Mouse (Mus musculus): ENCODE measurements around the gene Kcnc2. TPM values are rescaled to one million over a fixed set of nuclear protein-coding genes. Genes with fewer than 3 reads are reported as not detected.

Kcnc2 gene
- polyA plus RNA-seq, 1 experiment from 2014 or later = 6.0 TPM

DNA sequence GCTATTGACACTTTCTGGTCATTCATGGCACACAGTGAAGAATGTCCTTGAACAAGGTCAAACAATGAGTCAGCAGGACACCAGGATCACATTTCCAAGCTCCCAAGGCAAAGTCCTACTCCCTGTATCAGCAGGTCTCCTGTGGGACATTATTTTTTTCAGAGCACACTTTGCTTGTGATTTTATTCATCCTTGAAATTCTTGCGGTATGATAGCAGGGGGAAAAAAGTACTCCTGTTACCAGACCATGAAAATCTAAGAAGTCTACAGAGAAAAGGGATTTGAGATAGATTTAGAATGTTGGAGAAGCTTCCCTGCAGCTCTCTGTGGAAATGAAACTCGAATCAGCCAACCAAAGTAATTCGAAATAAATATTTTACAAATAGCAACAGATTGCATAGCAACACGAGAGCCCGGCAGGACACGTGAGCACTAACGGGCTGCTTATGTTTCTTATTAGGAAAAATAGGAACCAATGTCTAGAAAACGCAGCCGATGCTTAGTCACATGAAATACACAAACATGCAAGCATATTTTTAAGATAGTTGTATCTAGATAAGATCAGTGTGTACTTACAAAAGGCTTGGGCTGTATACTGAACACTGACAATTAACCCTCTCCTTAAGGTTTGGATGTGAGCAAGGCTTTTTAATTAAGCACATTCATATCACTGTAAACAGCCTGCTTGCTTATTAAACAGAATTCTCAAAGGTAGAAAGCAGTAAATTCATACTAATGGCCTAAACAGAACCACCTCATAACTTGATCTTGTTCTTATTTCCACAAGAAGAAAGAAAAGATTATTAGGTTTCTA, 129.9 kb downstream of the Kcnc2 start:
- H3K4me3 ChIP-seq = no peak overlapping the region
- no peaks in the 10 kb centered on the region for H3K9me3 ChIP-seq
- H3K4me1 ChIP-seq = peaks cover 11% of the 10 kb centered on the region
- 41% methylated on average over 9 of the region's 9 CpGs for WGBS
- no peak overlapping the region for H3K9ac ChIP-seq (replicated peaks)
- ATAC-seq (replicated peaks) = no peak
- H3K36me3 ChIP-seq = no peaks in the 10 kb centered on the region
- no peaks in the 10 kb centered on the region for H3K27me3 ChIP-seq
- no peak overlapping the region for H3K27ac ChIP-seq (replicated peaks)
- H3K4me2 ChIP-seq (replicated peaks) = no peak overlapping the region

- WGBS = 89% methylated on average over 2 of the region's 2 CpGs
- Histone ChIP-seq H3K27ac (replicated peaks) (no peak overlapping the region), H3K9ac (replicated peaks) (no peak overlapping the region), H3K36me3 (no peaks in the 10 kb centered on the region), H3K9me3 (no peaks in the 10 kb centered on the region), H3K4me1 (no peaks in the 10 kb centered on the region), H3K4me2 (replicated peaks) (no peak overlapping the region), H3K4me3 (no peak overlapping the region), H3K27me3 (no peaks in the 10 kb centered on the region)
- ATAC-seq (replicated peaks) = no peak
Measured at GRCm38 (mm10) chr10:112409525-112409924, 138.6 kb downstream of the Kcnc2 start.

- no peak for ATAC-seq (replicated peaks)
- Histone ChIP-seq H3K4me2 (replicated peaks) (no peak overlapping the region), H3K36me3 (no peaks in the 10 kb centered on the region), H3K9me3 (no peaks in the 10 kb centered on the region), H3K4me1 (no peaks in the 10 kb centered on the region), H3K27me3 (no peaks in the 10 kb centered on the region), H3K4me3 (no peak overlapping the region), H3K9ac (replicated peaks) (no peak overlapping the region), H3K27ac (replicated peaks) (no peak overlapping the region)
- 57% methylated on average over 10 of the region's 10 CpGs for WGBS
Measured at GRCm38 (mm10) chr10:112423327-112423726, 152.4 kb downstream of the Kcnc2 start.

DNA sequence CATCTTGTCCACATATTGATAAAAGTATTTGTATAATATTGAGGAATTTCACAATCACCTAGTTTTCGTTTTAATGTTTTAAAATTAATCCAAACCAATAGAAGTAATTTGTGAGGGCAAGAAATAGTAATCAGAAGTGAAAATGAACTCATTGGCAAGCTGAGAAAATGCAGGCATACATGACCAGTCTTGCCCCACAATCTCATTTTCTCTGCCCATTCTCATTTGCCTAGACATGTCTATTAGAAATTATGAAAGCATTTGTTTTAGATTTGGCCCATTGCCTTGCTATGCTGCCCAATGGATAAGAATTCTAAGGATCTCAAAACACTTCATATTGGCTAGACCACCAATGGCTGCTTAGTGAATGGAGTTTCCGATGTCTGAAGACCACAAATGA, 166.0 kb downstream of the Kcnc2 start:
- Histone ChIP-seq H3K9ac (replicated peaks) (no peak overlapping the region), H3K9me3 (no peaks in the 10 kb centered on the region), H3K27ac (replicated peaks) (no peak overlapping the region), H3K4me2 (replicated peaks) (no peak overlapping the region), H3K4me3 (no peak overlapping the region), H3K4me1 (no peaks in the 10 kb centered on the region), H3K27me3 (no peaks in the 10 kb centered on the region), H3K36me3 (no peaks in the 10 kb centered on the region)
- ATAC-seq (replicated peaks) = no peak
- 92% methylated on average over 2 of the region's 2 CpGs for WGBS

DNA sequence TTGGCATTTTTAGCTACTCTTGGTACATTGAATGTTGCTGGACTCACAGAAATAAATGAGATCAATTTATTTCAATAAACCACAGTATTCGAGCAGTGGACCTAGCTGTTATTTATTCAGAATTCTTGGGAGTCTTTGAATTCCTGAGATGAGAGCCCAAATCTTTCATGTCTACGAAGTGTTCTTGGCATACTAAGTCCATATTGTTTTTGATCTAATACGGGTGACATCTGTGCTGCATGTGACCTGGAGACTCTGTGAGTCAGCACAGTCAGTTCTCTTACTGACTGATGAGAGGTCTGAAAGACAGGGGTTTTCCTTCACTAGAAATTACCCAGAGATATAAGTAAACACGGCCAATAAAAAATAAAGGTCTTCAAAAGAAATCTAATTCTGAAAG, 173.7 kb downstream of the Kcnc2 start:
- WGBS = 76% methylated on average over 4 of the region's 4 CpGs
- no peak overlapping the region for H3K4me3 ChIP-seq
- no peak for ATAC-seq (replicated peaks)
- H3K4me1 ChIP-seq = no peaks in the 10 kb centered on the region
- no peak overlapping the region for H3K4me2 ChIP-seq (replicated peaks)
- H3K27me3 ChIP-seq = no peaks in the 10 kb centered on the region
- no peak overlapping the region for H3K9ac ChIP-seq (replicated peaks)
- H3K36me3 ChIP-seq = no peaks in the 10 kb centered on the region
- no peak overlapping the region for H3K27ac ChIP-seq (replicated peaks)
- H3K9me3 ChIP-seq = no peaks in the 10 kb centered on the region

DNA sequence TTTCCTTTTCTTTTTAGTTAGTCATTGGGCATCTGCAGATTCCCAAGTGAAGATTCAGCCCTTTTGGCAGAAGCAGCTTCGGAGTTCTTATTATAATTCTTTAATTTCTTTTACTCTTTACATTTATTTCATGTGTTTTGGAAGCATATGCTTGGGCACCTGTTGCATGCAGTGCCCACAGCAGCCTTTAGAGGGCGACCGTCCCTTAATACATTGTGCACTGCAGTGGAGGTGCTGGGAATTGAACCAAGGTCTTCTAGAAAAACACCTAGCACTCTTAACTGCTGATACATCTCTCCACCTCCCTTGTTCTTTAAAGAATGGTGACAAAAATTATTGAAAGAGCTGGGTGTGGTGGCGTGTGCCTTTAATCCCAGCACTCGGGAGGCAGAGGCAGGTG, 180.0 kb downstream of the Kcnc2 start:
- no peak for ATAC-seq (replicated peaks)
- Histone ChIP-seq H3K9me3 (no peaks in the 10 kb centered on the region), H3K4me3 (no peak overlapping the region), H3K27ac (replicated peaks) (no peak overlapping the region), H3K4me1 (no peaks in the 10 kb centered on the region), H3K4me2 (replicated peaks) (no peak overlapping the region), H3K9ac (replicated peaks) (no peak overlapping the region), H3K36me3 (no peaks in the 10 kb centered on the region), H3K27me3 (no peaks in the 10 kb centered on the region)
- 88% methylated on average over 5 of the region's 5 CpGs for WGBS

DNA sequence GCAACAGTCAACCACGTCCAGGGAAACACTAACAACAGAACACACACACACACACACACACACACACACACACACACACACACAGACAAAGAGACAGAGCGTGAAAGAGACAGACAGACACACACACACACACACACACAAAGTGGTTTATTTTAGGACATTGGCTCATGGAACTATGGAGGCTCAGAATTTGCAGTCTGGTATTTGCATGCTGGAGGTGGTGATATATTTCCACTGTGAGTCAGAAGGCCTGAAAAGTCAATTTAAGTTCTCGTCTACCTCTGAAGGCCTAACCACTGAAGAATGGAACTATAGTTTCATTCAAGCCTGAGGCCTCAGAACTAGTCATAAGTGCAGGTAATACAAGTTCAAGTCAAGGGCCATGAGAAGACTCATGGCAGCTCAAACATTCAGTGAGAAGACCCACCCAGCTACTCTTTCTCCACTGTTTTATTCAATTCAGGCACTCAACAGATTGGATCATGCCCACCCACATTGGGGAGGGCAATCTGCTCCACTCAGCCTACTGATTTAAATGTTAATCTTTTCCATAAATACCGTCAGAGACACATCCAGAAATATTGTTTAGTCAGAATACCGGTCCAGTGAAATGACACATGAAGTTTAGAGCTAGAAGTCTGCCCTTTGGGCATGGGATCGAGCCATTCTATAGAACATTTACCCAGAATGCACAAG, 197.9 kb downstream of the Kcnc2 start:
- H3K9me3 ChIP-seq = no peaks in the 10 kb centered on the region
- no peak overlapping the region for H3K9ac ChIP-seq (replicated peaks)
- H3K36me3 ChIP-seq = no peaks in the 10 kb centered on the region
- H3K4me3 ChIP-seq = no peak overlapping the region
- no peak overlapping the region for H3K4me2 ChIP-seq (replicated peaks)
- no peaks in the 10 kb centered on the region for H3K27me3 ChIP-seq
- H3K27ac ChIP-seq (replicated peaks) = no peak overlapping the region
- H3K4me1 ChIP-seq = no peaks in the 10 kb centered on the region
- no peak for ATAC-seq (replicated peaks)
- WGBS = 87% methylated on average over 6 of the region's 6 CpGs

GRCm38 (mm10) chr10:112474122-112474810, 203.3 kb downstream of the Kcnc2 start:
- Histone ChIP-seq H3K27ac (replicated peaks) (no peak overlapping the region), H3K27me3 (no peaks in the 10 kb centered on the region), H3K9me3 (no peaks in the 10 kb centered on the region), H3K4me2 (replicated peaks) (no peak overlapping the region), H3K4me1 (no peaks in the 10 kb centered on the region), H3K36me3 (no peaks in the 10 kb centered on the region), H3K9ac (replicated peaks) (no peak overlapping the region), H3K4me3 (no peak overlapping the region)
- no peak for ATAC-seq (replicated peaks)
- WGBS = 94% methylated on average over 6 of the region's 6 CpGs

- Histone ChIP-seq H3K27ac (replicated peaks) (no peak overlapping the region), H3K4me1 (no peaks in the 10 kb centered on the region), H3K4me3 (no peak overlapping the region), H3K4me2 (replicated peaks) (no peak overlapping the region), H3K27me3 (no peaks in the 10 kb centered on the region), H3K36me3 (no peaks in the 10 kb centered on the region), H3K9me3 (no peaks in the 10 kb centered on the region), H3K9ac (replicated peaks) (no peak overlapping the region)
- ATAC-seq (replicated peaks) = no peak
- 90% methylated on average over 2 of the region's 2 CpGs for WGBS
Measured at GRCm38 (mm10) chr10:112481461-112481860, 210.5 kb downstream of the Kcnc2 start.

DNA sequence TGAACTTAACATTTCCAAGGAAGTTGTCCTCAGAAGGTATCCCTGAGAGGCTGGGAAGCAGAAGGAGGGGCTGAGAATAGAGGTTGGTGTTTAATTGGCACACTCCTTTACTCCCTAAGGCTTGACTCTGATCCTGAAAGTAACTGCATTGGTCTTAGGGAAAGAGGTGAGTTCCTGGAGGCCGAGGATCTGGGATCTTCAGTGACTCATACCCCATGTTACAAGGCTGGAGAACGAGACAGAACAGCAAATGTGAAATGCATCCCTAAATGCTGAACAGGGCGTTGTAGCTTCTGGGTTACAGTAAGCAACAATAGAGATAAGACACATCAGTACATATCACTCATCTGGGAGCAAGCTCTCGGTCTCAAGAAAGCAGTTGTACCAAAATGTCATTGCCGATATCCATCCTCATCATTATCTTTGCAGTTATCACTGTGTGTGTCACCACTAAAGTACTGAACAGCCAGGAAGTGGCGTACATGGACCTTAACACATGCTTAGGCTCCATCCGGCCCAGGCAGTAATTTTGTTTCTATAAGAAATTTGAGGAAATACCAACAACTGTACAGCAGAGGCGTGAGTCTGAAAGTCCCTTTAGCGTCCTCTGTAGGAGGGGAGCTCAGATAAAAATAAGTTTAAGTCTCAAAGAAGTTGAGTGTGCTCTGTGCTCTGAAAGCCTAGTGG, 211.1 kb downstream of the Kcnc2 start:
- ATAC-seq (replicated peaks) = no peak
- WGBS = 88% methylated on average over 9 of the region's 9 CpGs

DNA sequence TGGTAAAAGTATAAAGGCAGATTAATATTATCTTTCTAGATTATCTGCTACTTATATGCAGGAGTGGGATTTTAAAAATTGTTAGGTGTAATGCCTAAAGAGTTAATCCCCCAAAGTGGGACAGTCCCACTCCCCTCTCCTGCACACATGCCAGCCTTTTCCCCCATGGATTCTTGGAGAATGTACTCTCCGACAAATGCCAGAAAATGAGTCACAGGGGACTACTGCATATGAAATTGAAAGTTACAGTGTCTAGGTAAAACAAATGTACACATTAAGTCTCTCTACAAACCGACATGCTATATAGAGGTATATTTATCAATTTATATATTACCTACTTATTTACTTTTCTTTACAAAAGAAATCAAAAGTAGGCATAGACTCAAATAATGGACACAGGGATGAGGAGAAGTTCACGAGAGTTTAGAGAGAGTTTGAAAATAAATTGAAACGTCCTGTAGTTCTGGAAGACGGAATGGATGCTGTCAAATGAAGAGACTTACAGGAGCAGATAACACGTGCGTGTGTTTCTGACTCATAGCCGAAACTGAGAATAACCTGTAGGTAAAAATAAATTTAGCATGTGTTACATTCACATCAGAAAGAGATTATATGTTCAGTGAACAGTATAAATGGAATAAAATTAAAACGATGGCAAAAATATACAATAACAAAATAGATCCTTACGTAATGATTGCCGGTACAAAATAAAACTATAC, 213.6 kb downstream of the Kcnc2 start:
- Histone ChIP-seq H3K27ac (replicated peaks) (no peak overlapping the region), H3K4me3 (no peak overlapping the region), H3K4me2 (replicated peaks) (no peak overlapping the region), H3K36me3 (no peaks in the 10 kb centered on the region), H3K9me3 (no peaks in the 10 kb centered on the region), H3K9ac (replicated peaks) (no peak overlapping the region), H3K27me3 (no peaks in the 10 kb centered on the region), H3K4me1 (no peaks in the 10 kb centered on the region)
- WGBS = 89% methylated on average over 11 of the region's 11 CpGs
- no peak for ATAC-seq (replicated peaks)

More for the DNA sequence above, 211.1 kb downstream of the Kcnc2 start:
- no peak overlapping the region for H3K4me2 ChIP-seq (replicated peaks)
- no peaks in the 10 kb centered on the region for H3K4me1 ChIP-seq
- H3K27ac ChIP-seq (replicated peaks) = no peak overlapping the region
- H3K4me3 ChIP-seq = no peak overlapping the region
- no peaks in the 10 kb centered on the region for H3K27me3 ChIP-seq
- no peak overlapping the region for H3K9ac ChIP-seq (replicated peaks)
- no peaks in the 10 kb centered on the region for H3K9me3 ChIP-seq
- H3K36me3 ChIP-seq = no peaks in the 10 kb centered on the region
